Mouse (Mus musculus): ENCODE measurements around the gene Hsd3b5.
"Not testable (repeated sequence)": the region's sequence is repeated elsewhere in the genome, so short reads cannot be mapped to it uniquely, and the experiment has no call there.

The Hsd3b5 gene

DNA sequence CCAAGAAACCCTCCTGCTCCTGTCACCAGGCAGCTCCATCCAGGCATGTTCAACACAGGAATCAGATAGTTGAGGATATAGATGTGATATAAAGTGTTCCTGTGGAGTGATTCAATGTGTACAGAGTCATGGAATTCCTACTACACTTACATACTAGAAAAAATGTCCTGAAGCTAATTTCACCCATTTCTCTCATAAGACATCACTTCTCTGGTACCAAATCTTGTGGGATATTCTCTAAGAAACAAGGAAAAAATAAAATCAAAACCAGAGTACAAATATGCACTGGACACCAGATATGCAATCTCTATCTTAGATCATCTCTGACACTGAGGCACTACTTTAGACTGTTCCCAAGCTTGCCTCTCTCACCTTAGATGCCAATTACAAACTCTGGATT, at the start of gene Hsd3b5:
TSS of gene Hsd3b5 (minus strand) at position 101 of the 400 bp plus-strand sequence.
- no peak for DNase-seq (ENCODE audit: extremely low read depth, low read depth)

DNA sequence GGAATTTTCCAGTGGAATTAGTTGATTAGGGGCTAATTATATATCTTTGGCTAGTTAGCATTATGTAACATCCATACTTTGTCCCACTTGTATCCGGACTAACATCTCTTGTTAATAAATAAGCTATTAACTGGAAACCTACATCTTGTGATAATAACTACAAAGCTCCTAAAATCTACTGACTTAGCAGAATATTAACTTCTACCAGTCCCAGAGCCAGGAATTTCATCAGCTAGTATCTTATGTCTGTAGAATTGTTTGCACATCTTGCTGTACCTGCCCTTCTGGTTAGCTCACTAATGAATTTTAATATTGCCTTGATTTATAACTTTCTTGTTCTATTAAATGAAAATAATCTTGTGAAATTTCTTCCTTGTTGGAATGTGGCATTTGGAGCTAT, 5.1 kb upstream of the Hsd3b5 start:
- no peak for DNase-seq (ENCODE audit: extremely low read depth, low read depth)

DNA sequence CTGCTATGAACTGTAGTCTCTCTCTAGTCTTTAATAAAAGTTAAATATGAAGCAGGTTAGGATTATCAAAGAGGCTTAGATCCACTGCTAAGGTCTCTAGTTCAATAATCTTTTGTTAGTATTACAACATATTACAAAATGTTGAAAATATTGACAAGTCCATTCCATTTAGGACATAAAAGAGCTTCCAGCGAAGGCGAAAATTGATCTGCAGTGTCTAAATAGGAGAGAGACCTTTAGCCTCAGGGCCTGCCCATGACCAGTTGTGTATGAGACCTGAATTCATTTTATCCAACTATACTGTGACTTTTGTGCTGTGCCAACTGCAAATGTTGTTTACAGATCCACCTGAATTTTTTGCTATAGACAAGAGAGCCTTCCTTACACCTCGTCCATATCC, 419 bp downstream of the Hsd3b5 start:
- no peak for DNase-seq (ENCODE audit: extremely low read depth, low read depth)

DNA sequence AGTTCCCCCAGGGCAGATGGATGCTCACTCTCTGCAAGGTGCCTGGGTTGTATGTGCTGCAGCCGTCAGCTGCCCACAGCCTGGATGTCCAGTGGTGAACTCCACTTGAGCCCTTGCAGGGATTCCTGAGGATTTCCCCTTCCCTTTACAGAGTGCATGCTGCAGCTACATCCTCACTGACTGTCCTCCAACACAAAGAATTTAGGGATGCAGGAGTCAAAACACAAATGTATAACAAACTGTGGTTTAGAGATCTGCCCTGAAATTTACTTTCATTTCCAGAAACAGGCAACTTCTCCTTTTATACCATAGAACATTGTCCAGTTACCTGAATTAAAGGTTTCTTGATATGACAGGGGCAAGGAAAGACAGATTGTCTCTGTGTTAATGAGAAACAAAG, 13.3 kb downstream of the Hsd3b5 start:
- DNase-seq (ENCODE audit: extremely low read depth, low read depth) = not testable (repeated sequence)

DNA sequence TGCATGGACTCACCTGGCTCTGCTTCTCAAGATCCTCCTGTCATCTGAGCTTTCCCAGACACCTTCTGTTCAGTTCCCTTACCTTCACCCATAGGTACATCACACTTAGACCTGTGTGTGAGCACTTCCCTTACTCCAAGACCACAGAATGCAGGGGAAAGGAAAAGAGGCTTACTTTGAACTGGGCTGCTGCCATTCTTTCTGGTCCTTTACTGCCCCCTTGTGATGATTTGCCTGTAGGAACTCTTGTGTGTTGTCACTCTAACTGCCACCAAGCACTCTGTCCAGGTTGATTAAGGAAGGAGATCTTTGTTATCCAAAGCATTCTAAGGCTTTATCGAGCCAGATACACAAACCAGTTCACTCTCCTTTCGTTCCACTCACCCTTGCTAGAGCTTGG, 13.8 kb downstream of the Hsd3b5 start:
- not testable (repeated sequence) for DNase-seq (ENCODE audit: extremely low read depth, low read depth)

DNA sequence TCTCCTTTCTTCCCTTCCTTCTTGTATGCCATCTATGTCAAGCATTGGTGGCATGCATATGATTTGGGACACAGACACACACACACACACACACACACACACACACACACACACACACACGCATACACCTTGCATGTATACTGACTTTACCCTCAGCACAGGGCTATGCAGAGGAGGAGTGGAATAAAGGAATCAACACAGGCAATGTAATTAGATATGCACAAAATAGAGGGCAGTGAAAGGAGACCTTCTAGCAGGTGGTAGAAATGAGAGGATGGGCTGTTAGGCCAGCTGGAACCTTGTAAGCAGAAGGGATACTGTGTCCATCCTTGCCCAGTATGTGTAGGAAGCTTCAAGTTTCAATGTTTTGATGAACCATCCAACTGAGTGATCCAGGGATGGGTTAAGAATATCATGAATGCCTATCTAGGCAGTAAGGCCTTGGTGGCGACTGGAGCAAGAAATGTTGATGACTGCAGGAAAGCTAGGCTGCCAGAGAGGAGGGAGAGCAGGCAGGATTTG, 15.6 kb downstream of the Hsd3b5 start:
- DNase-seq (ENCODE audit: extremely low read depth, low read depth) = not testable (repeated sequence)

DNA sequence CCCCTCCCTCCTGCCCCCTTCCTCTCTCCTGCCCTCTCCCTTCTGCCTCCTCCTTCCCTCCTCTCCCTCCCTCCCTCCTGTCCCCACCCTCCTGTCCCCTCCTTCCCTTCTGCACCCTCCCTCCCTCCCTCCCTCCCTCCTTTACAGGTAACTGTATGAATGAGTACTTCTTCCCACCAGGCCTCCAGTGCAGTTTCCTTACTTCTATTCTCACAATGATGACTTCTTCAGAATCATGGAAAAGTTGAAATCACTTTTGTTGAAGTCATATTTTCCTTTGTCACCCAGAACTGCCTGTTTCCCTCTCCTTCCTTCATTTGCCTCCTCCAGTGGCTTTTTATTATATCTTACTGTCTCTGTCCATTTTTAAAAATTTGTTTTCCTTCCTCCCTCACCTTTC, 16.1 kb downstream of the Hsd3b5 start:
- no peak for DNase-seq (ENCODE audit: extremely low read depth, low read depth)

DNA sequence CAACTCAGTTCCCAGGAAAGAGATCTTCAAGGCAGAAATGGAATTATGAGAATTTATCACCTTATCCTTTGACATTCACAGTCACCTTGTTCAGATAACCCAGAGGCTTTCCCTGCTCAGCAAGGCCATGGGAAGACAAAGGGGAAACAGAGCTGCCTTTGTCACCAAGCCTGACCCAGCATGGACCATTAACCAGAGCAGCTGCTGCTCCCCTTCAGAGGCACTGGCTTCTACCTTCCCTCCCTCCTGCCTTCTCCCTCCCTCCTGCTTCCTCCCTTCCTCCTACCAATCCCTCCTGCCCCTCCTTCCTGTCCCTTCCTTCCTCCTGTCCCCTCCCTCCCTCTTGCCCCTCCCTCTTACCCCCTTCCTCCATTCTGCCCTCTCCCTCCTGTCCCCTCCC, 16.5 kb downstream of the Hsd3b5 start:
- not testable (repeated sequence) for DNase-seq (ENCODE audit: extremely low read depth, low read depth)

DNA sequence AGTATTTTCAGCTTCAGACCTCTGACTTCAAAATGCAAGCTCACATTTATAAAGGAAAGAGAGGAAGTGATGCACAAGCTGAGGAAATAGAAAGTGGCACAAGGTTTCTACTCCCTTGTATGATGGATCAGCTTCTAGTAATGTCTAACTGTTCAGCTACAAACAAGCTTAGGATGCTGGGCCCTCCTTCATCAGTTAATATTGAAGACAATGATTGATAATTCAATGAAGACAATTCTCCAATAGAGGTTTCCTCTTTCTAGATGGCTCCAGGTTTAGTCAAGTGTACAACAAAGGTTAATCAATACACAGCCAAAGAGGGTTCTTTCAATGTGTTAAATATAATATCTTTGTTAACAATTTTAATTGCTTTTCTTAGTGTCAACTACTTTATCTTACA, 41.3 kb downstream of the Hsd3b5 start, which contains the start of gene Gm10681:
TSS of gene Gm10681 (minus strand) at position 101 of the 400 bp plus-strand sequence.
- DNase-seq (ENCODE audit: extremely low read depth, low read depth) = no peak

DNA sequence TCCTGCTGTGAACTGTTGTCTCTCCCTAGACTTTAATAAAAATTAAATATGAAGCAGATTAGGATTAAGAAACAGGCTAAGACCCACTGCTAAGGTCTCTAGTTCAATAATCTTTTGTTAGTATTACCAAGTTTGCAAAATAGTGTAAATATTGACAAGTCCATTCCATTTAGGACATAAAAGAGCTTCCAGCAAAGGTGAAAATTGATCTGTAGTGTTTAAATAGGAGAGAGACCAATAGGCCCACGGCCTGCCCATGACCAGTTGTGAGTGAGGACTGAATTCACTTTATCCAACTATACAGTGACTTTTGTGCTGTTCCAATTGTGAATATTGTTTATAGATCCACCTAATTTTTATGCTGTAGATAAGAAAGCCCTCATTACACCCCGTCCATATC, 42.3 kb downstream of the Hsd3b5 start:
- no peak for DNase-seq (ENCODE audit: extremely low read depth, low read depth)

DNA sequence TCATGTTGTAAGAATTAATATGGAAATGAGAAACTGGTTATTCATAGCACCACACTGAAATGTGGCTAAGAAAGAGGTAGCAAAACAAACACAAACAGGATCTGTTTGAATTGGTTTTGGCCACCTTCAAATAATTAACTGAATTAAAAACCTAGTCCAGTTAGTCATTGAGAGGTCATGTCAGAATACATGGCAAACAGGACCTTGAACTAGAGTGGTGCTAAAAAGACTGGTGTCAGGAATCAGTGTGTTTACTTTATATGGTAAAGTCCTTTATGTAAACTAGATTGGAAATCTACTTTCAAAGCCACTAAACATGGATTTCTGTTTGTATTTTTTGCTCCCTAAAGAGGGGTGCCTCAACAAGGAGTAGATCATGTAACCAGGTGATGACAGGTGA, 47.4 kb downstream of the Hsd3b5 start:
- DNase-seq (ENCODE audit: extremely low read depth, low read depth) = not testable (repeated sequence)

DNA sequence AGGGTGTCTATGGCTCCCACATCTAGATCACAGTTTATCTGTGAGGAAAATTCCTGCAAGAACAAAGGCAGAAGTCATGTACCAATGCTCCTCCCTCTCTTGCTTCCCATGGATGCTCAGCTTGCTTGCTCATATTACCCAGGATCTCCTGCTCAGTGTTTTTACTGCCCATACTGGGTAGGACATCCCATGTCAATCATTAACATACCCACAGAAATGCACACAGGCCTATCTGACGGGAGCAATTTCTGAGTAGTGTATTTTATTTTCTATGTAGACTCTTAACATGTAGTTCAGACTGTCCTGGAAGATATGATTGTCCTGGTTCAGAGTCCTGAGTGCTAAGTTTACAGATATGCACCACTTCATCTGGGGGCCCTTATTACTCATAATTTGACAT, 47.9 kb downstream of the Hsd3b5 start:
- DNase-seq (ENCODE audit: extremely low read depth, low read depth) = not testable (repeated sequence)

DNA sequence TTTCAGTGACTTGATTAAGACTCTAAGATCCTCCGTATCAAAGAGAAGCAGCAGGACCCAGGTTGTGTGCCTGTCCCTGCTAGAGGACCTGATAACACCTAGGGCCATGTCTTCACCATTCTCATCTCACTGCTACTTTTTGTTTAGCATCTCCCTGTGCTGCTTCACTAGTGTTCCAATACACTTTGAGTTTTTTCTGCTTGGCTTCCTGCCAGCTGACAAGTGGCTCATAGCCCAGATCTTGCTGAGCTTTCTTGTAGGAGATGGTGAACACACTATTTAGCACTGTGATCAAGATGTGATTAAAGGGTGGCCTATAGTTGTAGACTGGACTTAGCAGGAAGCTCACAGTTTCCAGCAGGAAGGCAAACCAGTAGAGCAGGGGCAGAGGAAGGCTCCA, 49.0 kb downstream of the Hsd3b5 start:
- DNase-seq (ENCODE audit: extremely low read depth, low read depth) = not testable (repeated sequence)

All from MEL-GATA-1-ER (cell line).